Mouse (Mus musculus) forebrain, embryonic 15.5 days (tissue): ENCODE measurements around the gene Dmrtc1c2. TPM values are rescaled to one million over a fixed set of nuclear protein-coding genes. Genes with fewer than 3 reads are reported as not detected.
"Not testable (repeated sequence)": the region's sequence is repeated elsewhere in the genome, so short reads cannot be mapped to it uniquely, and the experiment has no call there.

Source experiments
- ATAC-seq: fragments of 200-750 bp; cut with Nextera tagmentation; replicated peaks from 2 replicates; pipeline ENCODE4 v1.8.0; 2017; ENCODE audit warnings: mild to moderate bottlenecking, moderate TSS enrichment, moderate library complexity
- H3K27ac ChIP-seq: fragments of 300-500 bp; sonication (generic); replicated peaks from 2 replicates; pipeline ENCODE4 v1.5.1; 2015; ENCODE audit warnings: mild to moderate bottlenecking, inconsistent platforms
- H3K27me3 ChIP-seq: fragments of 300-500 bp; sonication (generic); 2 replicates; pipeline ENCODE4 v1.6.1; 2015; ENCODE audit warnings: inconsistent platforms
- H3K36me3 ChIP-seq: fragments of 300-500 bp; sonication (generic); 2 replicates; pipeline ENCODE4 v1.6.1; 2015; ENCODE audit warnings: mild to moderate bottlenecking, inconsistent platforms
- H3K4me1 ChIP-seq: fragments of 300-500 bp; sonication (generic); 2 replicates; pipeline ENCODE4 v1.6.1; 2015; ENCODE audit warnings: inconsistent platforms
- H3K4me2 ChIP-seq: fragments of 300-500 bp; sonication (generic); replicated peaks from 2 replicates; pipeline ENCODE4 v1.6.1; 2015; ENCODE audit warnings: mild to moderate bottlenecking, inconsistent platforms
- H3K4me3 ChIP-seq: fragments of 300-500 bp; sonication (generic); 2 replicates; pipeline ENCODE4 v1.5.1; 2015; ENCODE audit warnings: mild to moderate bottlenecking, inconsistent platforms
- H3K9ac ChIP-seq: fragments of 300-500 bp; sonication (generic); replicated peaks from 2 replicates; pipeline ENCODE4 v1.6.1; 2015; ENCODE audit warnings: mild to moderate bottlenecking, inconsistent platforms
- H3K9me3 ChIP-seq: fragments of 300-500 bp; sonication (generic); 2 replicates; pipeline ENCODE4 v1.6.1; 2016; ENCODE audit warnings: inconsistent platforms
- WGBS: fragments of 180-500 bp; shearing (Covaris S2); methylation state at CpG from one replicate; pipeline ENCODE4 v1.1.7; 2015; ENCODE audit warnings: mixed read lengths; 5-methylcytosine and 5-hydroxymethylcytosine counted together
- polyA plus RNA-seq: library from polyadenylated mRNA; unstranded; fragments of >200 nt; fragmentation: Nextera tagmentation; extraction: Ambion mirVana; gene quantifications from 2 replicates; pipeline ENCODE4 v1.2.1, GENCODE M21; 2015

Dmrtc1c2 gene
- not detected in 2 replicates for polyA plus RNA-seq

GRCm38 (mm10) chrX:102854516-102854915 is at the start of gene Dmrtc1c2:
Gene Dmrtc1c2 (minus strand): TSS chrX:102854616.
- ATAC-seq, H3K4me3 ChIP-seq, H3K9ac ChIP-seq: not testable (repeated sequence)

GRCm38 (mm10) chrX:102867871-102868270 is 13.5 kb upstream of the Dmrtc1c2 start, which contains the start of gene 1700031F05Rik:
Gene 1700031F05Rik (minus strand): TSS chrX:102867971.
- no peak for ATAC-seq
- Histone ChIP-seq H3K27ac (no peak within 1 kb of the TSS), H3K4me3 (no peak within 1 kb of the TSS), H3K27me3 (no peaks in the 10 kb centered on the region), H3K9ac (no peak within 1 kb of the TSS), H3K4me1 (no peaks in the 10 kb centered on the region), H3K36me3 (no peaks in the 10 kb centered on the region), H3K9me3 (no peaks in the 10 kb centered on the region), H3K4me2 (no peak within 1 kb of the TSS)
- WGBS: 86% methylated on average over 6 of the region's 6 CpGs

More at GRCm38 (mm10) chrX:102854516-102854915, at the start of gene Dmrtc1c2:
- H3K27ac ChIP-seq, H3K4me2 ChIP-seq, H3K36me3 ChIP-seq, H3K27me3 ChIP-seq, H3K9me3 ChIP-seq, H3K4me1 ChIP-seq: not testable (repeated sequence)
- 94% methylated on average over 6 of the region's 13 CpGs for WGBS

- Histone ChIP-seq H3K9me3 (no peaks in the 10 kb centered on the region), H3K9ac (no peak overlapping the region), H3K4me3 (no peak overlapping the region), H3K4me1 (no peaks in the 10 kb centered on the region), H3K27me3 (no peaks in the 10 kb centered on the region), H3K27ac (no peak overlapping the region), H3K36me3 (no peaks in the 10 kb centered on the region), H3K4me2 (no peak overlapping the region)
- 63% methylated on average over 4 of the region's 4 CpGs for WGBS
- ATAC-seq: no peak
These were observed 42.1 kb downstream of the Dmrtc1c2 start for GRCm38 (mm10) chrX:102812311-102812710.

GRCm38 (mm10) chrX:102802663-102803062 is 51.8 kb downstream of the Dmrtc1c2 start, which contains the start of gene Dmrtc1c1:
Gene Dmrtc1c1 (plus strand): TSS chrX:102802963.
- not testable (repeated sequence) for ATAC-seq, H3K9me3 ChIP-seq, H3K27ac ChIP-seq, H3K4me2 ChIP-seq, H3K4me1 ChIP-seq, H3K9ac ChIP-seq, H3K36me3 ChIP-seq, H3K4me3 ChIP-seq, H3K27me3 ChIP-seq
- WGBS: no CpG with 5 or more reads among the region's 14 CpGs

Other genes starting within 250 kb of the Dmrtc1c2 start
- gene Phka1, start 210.4 kb downstream of the Dmrtc1c2 start, polyA plus RNA-seq: 4.1 and 4.8 TPM in 2 replicates
- not detected in 2 replicates for gene Gm3880, start 167.6 kb downstream of the Dmrtc1c2 start, polyA plus RNA-seq
- not detected in 2 replicates for gene Gm9112, start 147.0 kb downstream of the Dmrtc1c2 start, polyA plus RNA-seq
- gene Dmrtc1b, start 146.8 kb downstream of the Dmrtc1c2 start, polyA plus RNA-seq: not detected in 2 replicates
- gene Dmrtc1c1, start 51.7 kb downstream of the Dmrtc1c2 start, polyA plus RNA-seq: not detected in 2 replicates
- not detected in 2 replicates for gene 1700031F05Rik, start 13.4 kb upstream of the Dmrtc1c2 start, polyA plus RNA-seq
- 1.0 and 1.9 TPM in 2 replicates for gene Dmrtc1a, start 54.1 kb upstream of the Dmrtc1c2 start, polyA plus RNA-seq
- gene 1700011M02Rik, start 54.3 kb upstream of the Dmrtc1c2 start, polyA plus RNA-seq: not detected in 2 replicates
- gene 1700018G05Rik, start 73.8 kb upstream of the Dmrtc1c2 start, polyA plus RNA-seq: not detected in 2 replicates